Mouse (Mus musculus): ENCODE results near the gene Slc22a12. TPM values are rescaled to one million over a fixed set of nuclear protein-coding genes. Genes with fewer than 3 reads are reported as not detected.

Slc22a12 gene
- total RNA-seq (2023), result not detected

DNA sequence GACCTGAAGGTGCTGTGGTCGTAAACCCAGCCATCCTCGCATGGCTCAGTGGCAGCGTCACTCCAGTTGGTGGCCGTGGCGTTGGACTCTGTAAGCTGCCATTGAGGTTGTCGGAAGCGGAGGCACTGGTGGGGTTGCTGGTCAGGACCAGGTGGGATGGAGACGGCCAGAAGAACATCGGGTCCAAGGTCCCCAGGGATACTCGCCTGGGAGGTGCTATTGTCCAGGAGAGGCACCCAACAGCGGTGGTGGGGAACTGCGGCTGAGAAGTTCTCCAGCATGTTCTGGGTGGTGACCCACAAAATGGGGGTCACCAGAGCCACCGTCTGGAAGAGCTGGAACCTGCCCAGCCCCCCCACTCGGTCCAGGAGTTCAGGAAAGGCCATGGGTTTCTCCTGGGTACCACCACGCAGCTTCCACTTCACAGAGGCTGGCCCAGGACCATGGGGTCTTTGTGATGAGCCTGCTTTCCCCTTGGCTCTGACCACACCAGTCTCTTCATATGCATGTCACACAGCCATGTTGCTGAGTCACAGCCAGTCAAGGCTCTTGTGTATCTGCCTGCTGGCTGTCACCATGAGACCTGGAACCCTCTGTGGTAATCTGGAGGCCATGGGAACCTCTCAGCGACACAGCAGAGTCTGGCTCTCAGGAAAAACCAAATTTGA lies at the start of gene Slc22a12:
Slc22a12 (minus strand) TSS at position 666 of the 668 bp plus-strand sequence.

Other genes starting within 250 kb of the Slc22a12 start
- gene Cdc42bpg, start 236.6 kb downstream of the Slc22a12 start, total RNA-seq (2023), result 8.2 TPM
- gene Men1, start 208.1 kb downstream of the Slc22a12 start, total RNA-seq (2023), result 38.0 TPM
- gene Map4k2, start 201.9 kb downstream of the Slc22a12 start, total RNA-seq (2023), result 557 TPM
- gene Sf1, start 179.3 kb downstream of the Slc22a12 start, total RNA-seq (2023), result 1,089 TPM
- gene Pygm, start 158.6 kb downstream of the Slc22a12 start, total RNA-seq (2023), result 46.4 TPM
- gene Rasgrp2, start 143.7 kb downstream of the Slc22a12 start, total RNA-seq (2023), result 934 TPM
- gene Nrxn2, start 124.3 kb downstream of the Slc22a12 start, total RNA-seq (2023), result 0.38 TPM